Mouse (Mus musculus): ENCODE data around the gene Foxp4. TPM values are rescaled to one million over a fixed set of nuclear protein-coding genes. Genes with fewer than 3 reads are reported as not detected.

Foxp4 gene
- total RNA-seq, 2 experiments from 2014 or later = 44.1 to 55.9 TPM

- intact Hi-C loops (cut with DNase I) = no loop called here
- no peak for DNase-seq (ENCODE audit: low spot score in 2 of 2)
These were observed 13.6 kb upstream of the Foxp4 start for GRCm38 (mm10) chr17:47937926-47938600.

GRCm38 (mm10) chr17:47936591-47936990 is 12.1 kb upstream of the Foxp4 start:
- no peak for DNase-seq (ENCODE audit: low spot score in 2 of 2)
- intact Hi-C loops (cut with DNase I) = no loop called here

- intact Hi-C loops (cut with DNase I) = no loop called here
- no peak for DNase-seq (ENCODE audit: low spot score in 2 of 2)
These were observed 5.0 kb upstream of the Foxp4 start for GRCm38 (mm10) chr17:47929431-47929830.

GRCm38 (mm10) chr17:47925988-47926387 is 1.5 kb upstream of the Foxp4 start:
- DNase-seq (ENCODE audit: low spot score in 2 of 2) = no peak
- intact Hi-C loops (cut with DNase I) = no loop called here

GRCm38 (mm10) chr17:47925340-47925926 is 988 bp upstream of the Foxp4 start:
- intact Hi-C loops (cut with DNase I) = no loop called here
- DNase-seq (ENCODE audit: low spot score in 2 of 2) = no peak

- peak in 1 of 2 experiments; percentile 10 for DNase-seq (ENCODE audit: low spot score in 2 of 2)
- intact Hi-C loops (cut with DNase I) = loop anchor here (1.0 to 5.0 kb wide), 3 partner anchors 46 to 173 kb away; no protein-coding TSS in a partner anchor
These were observed 615 bp downstream of the Foxp4 start for GRCm38 (mm10) chr17:47923678-47924382.

- intact Hi-C loops (cut with DNase I) = loop anchor here (5.0 kb wide), 1 partner anchor 174 kb away; no protein-coding TSS in a partner anchor
- no peak for DNase-seq (ENCODE audit: low spot score in 2 of 2)
These were observed 1.3 kb downstream of the Foxp4 start for GRCm38 (mm10) chr17:47923011-47923677.

GRCm38 (mm10) chr17:47922579-47922978 is 1.9 kb downstream of the Foxp4 start:
- intact Hi-C loops (cut with DNase I) = loop anchor here (5.0 kb wide), 1 partner anchor 175 kb away; no protein-coding TSS in a partner anchor
- no peak for DNase-seq (ENCODE audit: low spot score in 2 of 2)

- intact Hi-C loops (cut with DNase I) = loop anchor here (5.0 kb wide), 1 partner anchor 175 kb away; no protein-coding TSS in a partner anchor
- no peak for DNase-seq (ENCODE audit: low spot score in 2 of 2)
These were observed 2.3 kb downstream of the Foxp4 start for GRCm38 (mm10) chr17:47922116-47922515.

- intact Hi-C loops (cut with DNase I) = loop anchor here (5.0 kb wide), 1 partner anchor 176 kb away; no protein-coding TSS in a partner anchor
- DNase-seq (ENCODE audit: low spot score in 2 of 2) = no peak
These were observed 3.2 kb downstream of the Foxp4 start for GRCm38 (mm10) chr17:47921136-47921665.

- intact Hi-C loops (cut with DNase I) = loop anchor here (5.0 kb wide), 1 partner anchor 177 kb away; no protein-coding TSS in a partner anchor
- DNase-seq (ENCODE audit: low spot score in 2 of 2) = no peak
These were observed 4.6 kb downstream of the Foxp4 start for GRCm38 (mm10) chr17:47919826-47920225.

GRCm38 (mm10) chr17:47917907-47918306 is 6.5 kb downstream of the Foxp4 start:
- intact Hi-C loops (cut with DNase I) = no loop called here

GRCm38 (mm10) chr17:47917212-47917611 is 7.2 kb downstream of the Foxp4 start:
- intact Hi-C loops (cut with DNase I) = no loop called here
- DNase-seq (ENCODE audit: low spot score in 2 of 2) = no peak

More at GRCm38 (mm10) chr17:47917907-47918306, 6.5 kb downstream of the Foxp4 start:
- DNase-seq (ENCODE audit: low spot score in 2 of 2) = no peak

- no peak for DNase-seq (ENCODE audit: low spot score in 2 of 2)
- intact Hi-C loops (cut with DNase I) = no loop called here
These were observed 9.7 kb downstream of the Foxp4 start for GRCm38 (mm10) chr17:47914676-47915219.

- DNase-seq (ENCODE audit: low spot score in 2 of 2) = no peak
- intact Hi-C loops (cut with DNase I) = no loop called here
These were observed 15.1 kb downstream of the Foxp4 start for GRCm38 (mm10) chr17:47909091-47910001.

- DNase-seq (ENCODE audit: low spot score in 2 of 2) = no peak
- intact Hi-C loops (cut with DNase I) = no loop called here
These were observed 16.4 kb downstream of the Foxp4 start for GRCm38 (mm10) chr17:47908079-47908478.

- intact Hi-C loops (cut with DNase I) = no loop called here
- no peak for DNase-seq (ENCODE audit: low spot score in 2 of 2)
These were observed 17.0 kb downstream of the Foxp4 start for GRCm38 (mm10) chr17:47907366-47907920.
